Mouse (Mus musculus): ENCODE results near the gene Pbx1. TPM values are rescaled to one million over a fixed set of nuclear protein-coding genes. Genes with fewer than 3 reads are reported as not detected.

Pbx1 gene
- polyA plus RNA-seq, 1 experiment, result 11.0 TPM

- TF ChIP-seq POLR2A (IDR thresholded peaks at IDR 0.05; ENCODE audit: low read depth, low read length), result no peak
- no peak for TF ChIP-seq CTCF (IDR thresholded peaks at IDR 0.05; ENCODE audit: extremely low read depth, insufficient read length, insufficient replicate concordance, low read depth, low read length)
- Histone ChIP-seq H3K36me3 (ENCODE audit: control insufficient read depth, insufficient read depth, low read length) (no peaks in the 10 kb centered on the region), H3K27ac (ENCODE audit: insufficient read depth, low read depth, low read length) (no peak overlapping the region), H3K27me3 (ENCODE audit: control insufficient read depth, insufficient read depth, low read length) (no peaks in the 10 kb centered on the region), H3K4me1 (ENCODE audit: control insufficient read depth, insufficient read depth, insufficient read length, low read length) (no peaks in the 10 kb centered on the region), H3K4me3 (ENCODE audit: low read depth, low read length) (no peak overlapping the region)
- 31% methylated on average over 6 of the region's 6 CpGs for WGBS
Measured at GRCm38 (mm10) chr1:168472545-168473254, 40.6 kb upstream of the Pbx1 start.

DNA sequence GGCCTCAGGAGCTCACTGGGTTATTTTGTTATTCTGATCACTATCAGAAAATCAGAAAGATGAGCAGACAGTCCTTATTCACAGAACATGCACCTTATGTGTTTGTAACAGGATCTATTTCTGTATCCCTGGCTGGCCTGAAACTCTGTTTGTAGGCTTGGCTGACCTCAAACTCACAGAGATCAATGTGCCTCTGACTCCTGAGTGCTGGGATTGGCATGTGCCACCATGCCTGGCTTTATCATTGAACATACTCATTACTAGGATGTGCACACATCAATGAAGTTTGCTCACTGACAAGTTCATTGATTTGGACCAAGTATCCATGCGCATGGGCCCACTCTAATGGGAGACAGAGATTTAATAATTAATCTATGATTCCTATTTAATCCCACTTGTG lies 27.4 kb upstream of the Pbx1 start:
- H3K4me1 ChIP-seq (ENCODE audit: control insufficient read depth, insufficient read depth, insufficient read length, low read length), result no peaks in the 10 kb centered on the region
- H3K4me3 ChIP-seq (ENCODE audit: low read depth, low read length), result no peak overlapping the region
- H3K36me3 ChIP-seq (ENCODE audit: control insufficient read depth, insufficient read depth, low read length), result no peaks in the 10 kb centered on the region
- 98% methylated on average over 1 of the region's 1 CpGs for WGBS
- H3K27me3 ChIP-seq (ENCODE audit: control insufficient read depth, insufficient read depth, low read length), result no peaks in the 10 kb centered on the region
- TF ChIP-seq POLR2A (IDR thresholded peaks at IDR 0.05; ENCODE audit: low read depth, low read length), result no peak
- H3K27ac ChIP-seq (ENCODE audit: insufficient read depth, low read depth, low read length), result no peak overlapping the region

- Histone ChIP-seq H3K4me1 (ENCODE audit: control insufficient read depth, insufficient read depth, insufficient read length, low read length) (no peaks in the 10 kb centered on the region), H3K4me3 (ENCODE audit: low read depth, low read length) (no peak overlapping the region), H3K27ac (ENCODE audit: insufficient read depth, low read depth, low read length) (no peak overlapping the region), H3K27me3 (ENCODE audit: control insufficient read depth, insufficient read depth, low read length) (no peaks in the 10 kb centered on the region), H3K36me3 (ENCODE audit: control insufficient read depth, insufficient read depth, low read length) (no peaks in the 10 kb centered on the region)
- TF ChIP-seq CTCF (IDR thresholded peaks at IDR 0.05; ENCODE audit: extremely low read depth, insufficient read length, insufficient replicate concordance, low read depth, low read length) (no peak), POLR2A (IDR thresholded peaks at IDR 0.05; ENCODE audit: low read depth, low read length) (no peak)
- WGBS, result 49% methylated on average over 7 of the region's 7 CpGs
Measured at GRCm38 (mm10) chr1:168457191-168457747, 25.2 kb upstream of the Pbx1 start.

DNA sequence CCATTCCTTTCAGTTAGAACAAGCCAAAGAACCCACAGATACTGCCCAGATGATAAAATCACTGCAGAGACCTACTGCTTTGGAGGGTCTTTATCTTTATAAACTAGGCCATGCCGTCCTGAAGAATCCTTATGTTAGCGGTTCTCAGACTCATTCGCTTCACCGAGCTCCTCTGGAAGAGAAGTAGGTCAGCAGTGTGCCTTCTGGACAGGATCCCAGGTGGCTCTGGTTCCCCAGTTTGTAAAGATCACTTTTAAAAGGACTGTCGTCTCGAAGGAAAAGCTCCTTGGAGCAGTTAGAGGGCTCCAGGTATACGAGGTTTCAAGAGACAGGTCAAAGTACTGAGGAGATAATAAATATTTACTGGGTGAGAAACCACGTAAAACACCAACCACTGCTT lies 23.1 kb upstream of the Pbx1 start:
- 62% methylated on average over 8 of the region's 8 CpGs for whole genome bisulfite sequencing
- H3K4me1 ChIP-seq (ENCODE audit: control insufficient read depth, insufficient read depth, insufficient read length, low read length), result no peaks in the 10 kb centered on the region
- TF ChIP-seq CTCF (IDR thresholded peaks at IDR 0.05; ENCODE audit: extremely low read depth, insufficient read length, insufficient replicate concordance, low read depth, low read length) (no peak), POLR2A (IDR thresholded peaks at IDR 0.05; ENCODE audit: low read depth, low read length) (no peak)

DNA sequence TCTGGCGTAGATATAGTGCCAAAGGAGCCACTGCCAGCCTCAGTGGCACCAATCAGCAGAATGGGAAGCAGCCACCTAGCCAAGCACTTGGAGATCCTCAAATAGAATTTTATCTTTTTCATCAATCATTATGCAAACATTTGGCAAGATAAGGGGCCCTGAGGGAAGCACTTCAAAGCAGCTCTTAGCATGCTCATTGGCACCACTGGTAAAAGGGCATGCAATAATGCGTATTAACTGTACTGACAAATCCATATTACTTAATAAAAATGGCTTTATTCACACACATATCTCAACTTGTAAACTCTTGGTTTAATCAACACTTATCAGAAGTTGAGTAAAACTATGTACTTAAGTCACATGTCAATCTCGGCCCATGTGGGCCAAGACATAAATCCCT lies 1.6 kb upstream of the Pbx1 start:
- H3K4me1 ChIP-seq (ENCODE audit: control insufficient read depth, insufficient read depth, insufficient read length, low read length), result peaks cover 1% of the 10 kb centered on the region; the same call in 1 of the 2 replicates
- H3K36me3 ChIP-seq (ENCODE audit: control insufficient read depth, insufficient read depth, low read length), result no peaks in the 10 kb centered on the region
- H3K27ac ChIP-seq (ENCODE audit: insufficient read depth, low read depth, low read length), result no peak overlapping the region
- no peaks in the 10 kb centered on the region for H3K27me3 ChIP-seq (ENCODE audit: control insufficient read depth, insufficient read depth, low read length)
- H3K4me3 ChIP-seq (ENCODE audit: low read depth, low read length), result no peak overlapping the region
- TF ChIP-seq POLR2A (IDR thresholded peaks at IDR 0.05; ENCODE audit: low read depth, low read length), result no peak
- no peak for TF ChIP-seq CTCF (IDR thresholded peaks at IDR 0.05; ENCODE audit: extremely low read depth, insufficient read length, insufficient replicate concordance, low read depth, low read length)
- 53% methylated on average over 3 of the region's 3 CpGs for WGBS

More for the DNA sequence above, 23.1 kb upstream of the Pbx1 start:
- Histone ChIP-seq H3K27ac (ENCODE audit: insufficient read depth, low read depth, low read length) (no peak overlapping the region), H3K4me3 (ENCODE audit: low read depth, low read length) (no peak overlapping the region), H3K36me3 (ENCODE audit: control insufficient read depth, insufficient read depth, low read length) (no peaks in the 10 kb centered on the region), H3K27me3 (ENCODE audit: control insufficient read depth, insufficient read depth, low read length) (no peaks in the 10 kb centered on the region)

- Histone ChIP-seq H3K27ac (ENCODE audit: insufficient read depth, low read depth, low read length) (peak overlapping the region; percentile 65), H3K4me3 (ENCODE audit: low read depth, low read length) (peak overlapping the region; percentile 74), H3K27me3 (ENCODE audit: control insufficient read depth, insufficient read depth, low read length) (no peaks in the 10 kb centered on the region), H3K36me3 (ENCODE audit: control insufficient read depth, insufficient read depth, low read length) (no peaks in the 10 kb centered on the region), H3K4me1 (ENCODE audit: control insufficient read depth, insufficient read depth, insufficient read length, low read length) (peaks cover 1% of the 10 kb centered on the region; the same call in 1 of the 2 replicates)
- TF ChIP-seq POLR2A (IDR thresholded peaks at IDR 0.05; ENCODE audit: low read depth, low read length) (no peak), CTCF (IDR thresholded peaks at IDR 0.05; ENCODE audit: extremely low read depth, insufficient read length, insufficient replicate concordance, low read depth, low read length) (no peak)
- WGBS, result under 1% methylated on average over 22 of the region's 22 CpGs
Measured at GRCm38 (mm10) chr1:168432281-168432725, 233 bp upstream of the Pbx1 start.

- H3K27me3 ChIP-seq (ENCODE audit: control insufficient read depth, insufficient read depth, low read length), result no peaks in the 10 kb centered on the region
- H3K36me3 ChIP-seq (ENCODE audit: control insufficient read depth, insufficient read depth, low read length), result no peaks in the 10 kb centered on the region
- WGBS, result under 1% methylated on average over 14 of the region's 14 CpGs
- H3K4me3 ChIP-seq (ENCODE audit: low read depth, low read length), result peak overlapping the region; percentile 74
- peak overlapping the region; percentile 65 for H3K27ac ChIP-seq (ENCODE audit: insufficient read depth, low read depth, low read length)
- TF ChIP-seq CTCF (IDR thresholded peaks at IDR 0.05; ENCODE audit: extremely low read depth, insufficient read length, insufficient replicate concordance, low read depth, low read length) (no peak), POLR2A (IDR thresholded peaks at IDR 0.05; ENCODE audit: low read depth, low read length) (peak; percentile 87)
- peaks cover 3% of the 10 kb centered on the region; the same call in 1 of the 2 replicates for H3K4me1 ChIP-seq (ENCODE audit: control insufficient read depth, insufficient read depth, insufficient read length, low read length)
Measured at GRCm38 (mm10) chr1:168431711-168432231, 299 bp downstream of the Pbx1 start.

All from small intestine, adult 2 months (tissue).